Mouse (Mus musculus) megakaryocyte, embryonic 14.5 days (primary cell): ENCODE results near the gene Palb2.
A peak's percentile ranks its signal among the peaks of the same experiment; 100 is the strongest.

Experiments
- FLI1 ChIP-seq: IDR thresholded peaks from 2 replicates; pipeline ENCODE4 v1.6.1; 2012; ENCODE audit warnings: low read length, inconsistent platforms, mixed read lengths
- GATA1 ChIP-seq: IDR thresholded peaks from 3 replicates; pipeline ENCODE4 v1.6.1; 2012; ENCODE audit warnings: mixed read lengths, low read length, inconsistent platforms, borderline replicate concordance

DNA sequence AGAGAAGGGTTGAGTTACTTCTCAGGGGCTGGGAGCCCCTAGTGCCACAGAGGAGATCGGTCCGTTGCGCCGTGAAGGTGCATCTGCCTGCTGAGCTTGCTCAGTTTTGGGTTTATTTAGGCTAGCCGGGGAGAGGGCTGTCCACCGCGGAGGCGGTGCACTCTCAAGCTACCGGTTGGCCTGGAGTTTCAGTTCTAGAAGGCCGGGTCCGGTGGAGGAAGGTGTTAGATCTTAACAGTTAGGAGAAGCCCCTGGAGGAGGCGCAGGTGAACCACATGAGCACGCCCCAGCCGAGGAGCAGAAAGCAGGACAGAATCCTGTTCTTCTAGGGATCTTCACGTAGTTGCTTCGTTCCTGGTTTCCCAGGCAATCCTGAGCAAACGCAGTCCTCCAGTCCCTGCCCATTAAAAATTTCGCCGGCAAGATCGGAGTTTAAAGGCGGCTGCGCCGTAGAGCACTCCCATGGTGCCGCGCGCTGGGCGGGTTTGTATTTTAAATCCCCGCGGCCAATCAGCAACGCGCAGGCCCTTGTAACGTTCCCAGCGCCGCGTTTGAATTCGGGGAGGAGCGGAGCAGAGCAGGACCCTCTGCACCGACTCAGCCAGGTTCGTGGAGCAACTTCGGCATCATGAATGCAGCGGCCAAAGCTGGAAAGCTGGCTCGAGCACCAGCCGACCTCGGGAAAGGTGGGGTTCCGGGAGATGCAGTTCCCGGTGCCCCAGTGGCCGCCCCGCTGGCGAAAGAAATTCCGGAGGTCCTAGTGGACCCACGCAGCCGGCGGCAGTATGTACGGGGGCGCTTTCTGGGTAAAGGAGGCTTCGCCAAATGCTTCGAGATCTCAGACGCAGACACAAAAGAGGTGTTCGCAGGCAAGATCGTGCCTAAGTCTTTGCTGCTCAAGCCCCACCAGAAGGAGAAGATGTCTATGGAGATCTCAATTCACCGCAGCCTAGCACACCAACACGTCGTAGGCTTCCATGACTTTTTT, 26.4 kb upstream of the Palb2 start, which contains the start of gene Plk1:
- no peak for TF ChIP-seq GATA1
- TF ChIP-seq FLI1 = peak; percentile 66; the same call in 1 of the 2 replicates
